Mouse (Mus musculus): ENCODE results near the gene Nrl. TPM values are rescaled to one million over a fixed set of nuclear protein-coding genes. Genes with fewer than 3 reads are reported as not detected.

The Nrl gene
- polyA plus RNA-seq, 1 experiment from 2014 or later, result not detected

DNA sequence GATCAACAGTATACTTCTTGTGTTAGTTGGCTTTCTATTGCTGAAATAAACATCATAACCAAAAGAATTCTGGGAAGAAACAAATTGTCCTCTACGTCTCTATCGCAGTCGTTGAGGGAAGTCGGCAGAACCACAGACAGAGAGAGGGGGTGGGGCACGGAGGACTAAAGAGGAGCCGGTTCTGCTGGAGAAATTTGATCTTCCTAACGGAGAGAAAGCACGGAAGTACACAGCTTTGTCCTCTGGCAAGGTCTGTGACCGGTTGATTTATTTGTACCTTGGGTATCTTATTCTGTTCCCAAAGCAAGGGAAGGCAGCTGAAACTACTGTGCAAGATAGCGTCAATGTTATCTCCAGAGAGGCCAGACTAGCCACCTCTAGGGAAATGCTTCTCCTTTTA lies 54.0 kb downstream of the Nrl start:
- no peak for ATAC-seq
- no peaks in the 10 kb centered on the region for H3K27me3 ChIP-seq (ENCODE audit: insufficient read depth, low read length)
- no peak overlapping the region for H3K4me3 ChIP-seq (ENCODE audit: low read depth, low read length)
- H3K4me1 ChIP-seq (ENCODE audit: insufficient read depth), result peaks cover 17% of the 10 kb centered on the region
- TF ChIP-seq EP300 (IDR thresholded peaks at IDR 0.05; ENCODE audit: low read depth), result no peak
- TF ChIP-seq CTCF (IDR thresholded peaks at IDR 0.05; ENCODE audit: low read depth), result no peak
- H3K36me3 ChIP-seq (replicated peaks; ENCODE audit: insufficient read depth, low read length), result no peaks in the 10 kb centered on the region
- no peak for DNase-seq
- no peaks in the 10 kb centered on the region for H3K9me3 ChIP-seq (ENCODE audit: low read length)
- 0 out of 2 replicates have a peak overlapping the region, but pooled peaks have one; percentile 4 for H3K27ac ChIP-seq (ENCODE audit: low read depth)
- no peak overlapping the region for H3K9ac ChIP-seq (replicated peaks)
- H3K4me2 ChIP-seq (ENCODE audit: low read depth, low read length), result peak overlapping the region; percentile 24; the same call in 1 of the 2 replicates
- 3% methylated on average over 10 of the region's 10 CpGs for WGBS (ENCODE audit: insufficient replicate concordance)

DNA sequence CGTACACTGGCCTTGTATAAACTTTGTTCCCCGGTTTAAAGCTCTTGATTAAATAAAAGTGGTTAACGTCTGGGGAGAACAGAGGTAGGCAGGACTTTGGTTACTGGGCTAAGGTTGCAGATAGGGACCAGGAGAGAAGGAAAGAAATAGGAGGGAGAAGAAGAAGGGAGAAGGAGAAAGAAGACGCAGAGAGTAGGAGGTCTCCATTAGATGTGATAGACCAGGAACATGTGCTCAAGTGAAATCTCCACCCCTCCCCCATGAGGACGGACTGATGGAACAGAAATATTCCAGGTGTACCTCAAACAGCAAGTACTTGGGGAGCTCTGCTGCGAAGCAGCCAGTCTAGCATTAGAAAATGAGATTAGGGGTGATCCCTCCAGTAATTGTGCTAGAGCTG lies 55.0 kb downstream of the Nrl start:
- DNase-seq (no peak), ATAC-seq (no peak)
- H3K27me3 ChIP-seq (ENCODE audit: insufficient read depth, low read length), result no peaks in the 10 kb centered on the region
- H3K27ac ChIP-seq (ENCODE audit: low read depth), result peak overlapping the region; percentile 90
- no peaks in the 10 kb centered on the region for H3K9me3 ChIP-seq (ENCODE audit: low read length)
- TF ChIP-seq CTCF (IDR thresholded peaks at IDR 0.05; ENCODE audit: low read depth) (no peak), EP300 (IDR thresholded peaks at IDR 0.05; ENCODE audit: low read depth) (no peak)
- H3K4me2 ChIP-seq (ENCODE audit: low read depth, low read length), result no peak overlapping the region
- H3K36me3 ChIP-seq (replicated peaks; ENCODE audit: insufficient read depth, low read length), result no peaks in the 10 kb centered on the region
- H3K4me3 ChIP-seq (ENCODE audit: low read depth, low read length), result no peak overlapping the region
- H3K4me1 ChIP-seq (ENCODE audit: insufficient read depth), result peaks cover 15% of the 10 kb centered on the region
- WGBS (ENCODE audit: insufficient replicate concordance), result 62% methylated on average over 6 of the region's 6 CpGs
- no peak overlapping the region for H3K9ac ChIP-seq (replicated peaks)

DNA sequence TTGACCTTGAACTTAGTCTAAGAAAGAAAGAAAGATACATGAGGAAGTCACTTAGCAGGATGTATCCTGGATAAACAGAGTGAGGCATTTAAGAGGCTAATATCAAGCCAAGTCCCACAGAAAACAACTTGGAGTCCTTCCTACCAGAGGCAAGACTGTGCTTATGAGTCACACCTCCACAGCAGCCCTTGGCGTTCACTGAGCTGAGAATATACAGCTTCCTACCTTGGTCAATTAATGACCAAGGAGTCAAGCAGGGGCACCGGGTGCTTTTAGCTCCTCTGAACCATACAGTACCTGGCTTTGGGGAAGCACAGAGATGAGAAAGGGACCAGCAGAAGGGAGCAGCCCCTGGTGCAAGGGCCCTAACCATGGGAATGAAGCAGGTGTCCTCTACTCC lies 55.7 kb downstream of the Nrl start:
- Histone ChIP-seq H3K4me1 (ENCODE audit: insufficient read depth) (peaks cover 15% of the 10 kb centered on the region), H3K36me3 (replicated peaks; ENCODE audit: insufficient read depth, low read length) (no peaks in the 10 kb centered on the region), H3K9me3 (ENCODE audit: low read length) (no peaks in the 10 kb centered on the region), H3K27me3 (ENCODE audit: insufficient read depth, low read length) (no peaks in the 10 kb centered on the region), H3K27ac (ENCODE audit: low read depth) (peak overlapping the region; percentile 90), H3K9ac (replicated peaks) (no peak overlapping the region), H3K4me3 (ENCODE audit: low read depth, low read length) (no peak overlapping the region), H3K4me2 (ENCODE audit: low read depth, low read length) (no peak overlapping the region)
- DNase-seq, result no peak
- TF ChIP-seq EP300 (IDR thresholded peaks at IDR 0.05; ENCODE audit: low read depth), result no peak
- TF ChIP-seq CTCF (IDR thresholded peaks at IDR 0.05; ENCODE audit: low read depth), result no peak
- ATAC-seq, result peak; percentile 68
- 55% methylated on average over 2 of the region's 2 CpGs for WGBS (ENCODE audit: insufficient replicate concordance)

Other genes starting within 250 kb of the Nrl start
- 177 TPM in 2 replicates for gene Dhrs4, start 46.2 kb downstream of the Nrl start, polyA plus RNA-seq (2015; fragmentation: Nextera tagmentation; extraction: Ambion mirVana)
- 0.06 and 0.08 TPM in 2 replicates for gene Carmil3, start 34.3 kb downstream of the Nrl start, polyA plus RNA-seq (2015; fragmentation: Nextera tagmentation; extraction: Ambion mirVana)
- gene Cpne6, start 14.5 kb downstream of the Nrl start, polyA plus RNA-seq (2015; fragmentation: Nextera tagmentation; extraction: Ambion mirVana), result not detected in 2 replicates
- gene Pck2, start 15.3 kb upstream of the Nrl start, polyA plus RNA-seq (2015; fragmentation: Nextera tagmentation; extraction: Ambion mirVana), result 19.9 and 20.7 TPM in 2 replicates
- gene Dcaf11, start 35.0 kb upstream of the Nrl start, polyA plus RNA-seq (2015; fragmentation: Nextera tagmentation; extraction: Ambion mirVana), result 59.9 and 62.7 TPM in 2 replicates
- 1.3 and 1.4 TPM in 2 replicates for gene A730061H03Rik, start 35.4 kb upstream of the Nrl start, polyA plus RNA-seq (2015; fragmentation: Nextera tagmentation; extraction: Ambion mirVana)
- gene Fitm1, start 50.6 kb upstream of the Nrl start, polyA plus RNA-seq (2015; fragmentation: Nextera tagmentation; extraction: Ambion mirVana), result 1.8 and 4.6 TPM in 2 replicates
- gene Psme1, start 53.1 kb upstream of the Nrl start, polyA plus RNA-seq (2015; fragmentation: Nextera tagmentation; extraction: Ambion mirVana), result 162 and 180 TPM in 2 replicates
- gene Emc9, start 60.3 kb upstream of the Nrl start, polyA plus RNA-seq (2015; fragmentation: Nextera tagmentation; extraction: Ambion mirVana), result 17.3 and 19.2 TPM in 2 replicates
- gene Psme2, start 66.1 kb upstream of the Nrl start, polyA plus RNA-seq (2015; fragmentation: Nextera tagmentation; extraction: Ambion mirVana), result 222 and 231 TPM in 2 replicates
- 8.5 and 9.6 TPM in 2 replicates for gene Rnf31, start 66.7 kb upstream of the Nrl start, polyA plus RNA-seq (2015; fragmentation: Nextera tagmentation; extraction: Ambion mirVana)
- 18.6 and 19.4 TPM in 2 replicates for gene Irf9, start 78.6 kb upstream of the Nrl start, polyA plus RNA-seq (2015; fragmentation: Nextera tagmentation; extraction: Ambion mirVana)
- gene Rec8, start 93.1 kb upstream of the Nrl start, polyA plus RNA-seq (2015; fragmentation: Nextera tagmentation; extraction: Ambion mirVana), result 1.5 and 2.2 TPM in 2 replicates
- 14.7 and 16.6 TPM in 2 replicates for gene Ipo4, start 111.0 kb upstream of the Nrl start, polyA plus RNA-seq (2015; fragmentation: Nextera tagmentation; extraction: Ambion mirVana)
- gene Gm49378, start 112.9 kb upstream of the Nrl start, polyA plus RNA-seq (2015; fragmentation: Nextera tagmentation; extraction: Ambion mirVana), result 0.99 and 1.6 TPM in 2 replicates
- gene Tm9sf1, start 118.8 kb upstream of the Nrl start, polyA plus RNA-seq (2015; fragmentation: Nextera tagmentation; extraction: Ambion mirVana), result 39.3 and 42.8 TPM in 2 replicates
- gene Tssk4, start 125.2 kb upstream of the Nrl start, polyA plus RNA-seq (2015; fragmentation: Nextera tagmentation; extraction: Ambion mirVana), result 0.06 and 0.21 TPM in 2 replicates
- gene Mdp1, start 135.5 kb upstream of the Nrl start, polyA plus RNA-seq (2015; fragmentation: Nextera tagmentation; extraction: Ambion mirVana), result 16.0 and 16.1 TPM in 2 replicates
- 15.0 and 17.4 TPM in 2 replicates for gene Gmpr2, start 147.0 kb upstream of the Nrl start, polyA plus RNA-seq (2015; fragmentation: Nextera tagmentation; extraction: Ambion mirVana)
- 228 and 231 TPM in 2 replicates for gene Nedd8, start 147.1 kb upstream of the Nrl start, polyA plus RNA-seq (2015; fragmentation: Nextera tagmentation; extraction: Ambion mirVana)
- 11.5 and 14.1 TPM in 2 replicates for gene Tinf2, start 156.8 kb upstream of the Nrl start, polyA plus RNA-seq (2015; fragmentation: Nextera tagmentation; extraction: Ambion mirVana)
- gene Tgm1, start 188.9 kb upstream of the Nrl start, polyA plus RNA-seq (2015; fragmentation: Nextera tagmentation; extraction: Ambion mirVana), result 3.6 and 4.7 TPM in 2 replicates
- gene Rabggta, start 197.3 kb upstream of the Nrl start, polyA plus RNA-seq (2015; fragmentation: Nextera tagmentation; extraction: Ambion mirVana), result 18.5 and 21.2 TPM in 2 replicates
- gene Dhrs1, start 220.7 kb upstream of the Nrl start, polyA plus RNA-seq (2015; fragmentation: Nextera tagmentation; extraction: Ambion mirVana), result 98.6 and 103 TPM in 2 replicates
- 13.2 and 14.5 TPM in 2 replicates for gene Nop9, start 220.7 kb upstream of the Nrl start, polyA plus RNA-seq (2015; fragmentation: Nextera tagmentation; extraction: Ambion mirVana)
- gene Cideb, start 233.5 kb upstream of the Nrl start, polyA plus RNA-seq (2015; fragmentation: Nextera tagmentation; extraction: Ambion mirVana), result 191 and 192 TPM in 2 replicates
- gene Ltb4r2, start 236.4 kb upstream of the Nrl start, polyA plus RNA-seq (2015; fragmentation: Nextera tagmentation; extraction: Ambion mirVana), result 1.8 and 2.1 TPM in 2 replicates
- 21.6 and 22.0 TPM in 2 replicates for gene Ltb4r1, start 241.0 kb upstream of the Nrl start, polyA plus RNA-seq (2015; fragmentation: Nextera tagmentation; extraction: Ambion mirVana)

Data from liver, postnatal 0 days (tissue).